Mouse (Mus musculus): Measurements from ENCODE around the gene Akr1cl. TPM values are rescaled to one million over a fixed set of nuclear protein-coding genes. Genes with fewer than 3 reads are reported as not detected.

The Akr1cl gene
- polyA plus RNA-seq, 1 experiment, result 0.05 TPM

DNA sequence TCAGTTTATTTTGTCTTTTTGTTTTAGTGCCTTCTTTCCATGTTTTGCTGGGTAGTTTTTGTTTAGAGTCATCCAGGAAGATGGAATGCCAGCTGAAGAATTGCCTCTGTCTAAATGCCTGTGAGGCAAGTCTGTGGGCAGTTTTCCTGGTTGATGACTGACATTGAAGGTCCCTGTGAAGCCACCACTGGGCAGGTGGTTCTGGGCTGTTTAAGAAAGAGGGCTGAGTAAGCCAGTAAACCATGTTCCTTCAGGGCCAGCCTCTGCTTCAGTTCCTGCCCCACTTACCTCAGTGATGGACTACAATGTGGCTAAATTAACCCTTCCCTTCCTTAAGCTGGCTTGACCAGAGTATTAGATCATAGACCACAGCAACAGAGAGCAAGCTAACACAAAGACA is 44.4 kb downstream of the Akr1cl start:
- no peak for TF ChIP-seq CTCF (IDR thresholded peaks at IDR 0.05; ENCODE audit: borderline replicate concordance, extremely low read depth, insufficient read depth, insufficient read length)
- no peak for TF ChIP-seq POLR2A (IDR thresholded peaks at IDR 0.05; ENCODE audit: borderline replicate concordance, extremely low read depth, insufficient read depth, insufficient read length, poor library complexity, severe bottlenecking)
- DNase-seq (ENCODE audit: low read depth), result no peak

GRCm38 (mm10) chr1:64986120-64986519 is 46.4 kb downstream of the Akr1cl start:
- peak; percentile 87 for DNase-seq (ENCODE audit: low read depth)
- TF ChIP-seq CTCF (IDR thresholded peaks at IDR 0.05; ENCODE audit: borderline replicate concordance, extremely low read depth, insufficient read depth, insufficient read length) (peak; percentile 58; the same call in 1 of the 2 replicates), POLR2A (IDR thresholded peaks at IDR 0.05; ENCODE audit: borderline replicate concordance, extremely low read depth, insufficient read depth, insufficient read length, poor library complexity, severe bottlenecking) (no peak)

GRCm38 (mm10) chr1:64983247-64983646 is 49.3 kb downstream of the Akr1cl start:
- DNase-seq (ENCODE audit: low read depth), result no peak
- no peak for TF ChIP-seq CTCF (IDR thresholded peaks at IDR 0.05; ENCODE audit: borderline replicate concordance, extremely low read depth, insufficient read depth, insufficient read length)
- no peak for TF ChIP-seq POLR2A (IDR thresholded peaks at IDR 0.05; ENCODE audit: borderline replicate concordance, extremely low read depth, insufficient read depth, insufficient read length, poor library complexity, severe bottlenecking)

DNA sequence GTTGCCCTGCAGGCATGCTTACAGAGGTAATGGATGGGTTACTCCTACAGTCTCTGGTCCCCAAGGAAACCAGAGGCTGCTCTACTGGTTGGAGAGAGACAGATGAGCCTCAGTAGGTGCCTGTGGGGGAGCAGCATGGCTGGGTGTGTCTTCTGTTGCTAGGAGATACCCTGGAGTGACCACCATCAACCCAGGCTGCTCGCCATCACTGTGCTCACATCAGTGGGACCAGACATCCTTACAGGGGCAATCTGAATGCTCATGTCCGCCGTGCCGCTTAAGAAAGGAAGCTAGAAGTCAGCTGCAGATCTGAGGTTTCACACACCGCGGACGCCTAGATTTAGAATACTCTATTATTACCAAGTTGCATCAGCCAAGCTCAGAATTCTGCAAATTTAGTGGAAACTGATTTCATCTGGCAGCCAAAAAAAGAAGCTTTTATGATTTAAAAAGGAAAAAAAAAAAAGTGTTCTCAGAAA is 54.2 kb downstream of the Akr1cl start:
- no peak for TF ChIP-seq CTCF (IDR thresholded peaks at IDR 0.05; ENCODE audit: borderline replicate concordance, extremely low read depth, insufficient read depth, insufficient read length)
- no peak for TF ChIP-seq POLR2A (IDR thresholded peaks at IDR 0.05; ENCODE audit: borderline replicate concordance, extremely low read depth, insufficient read depth, insufficient read length, poor library complexity, severe bottlenecking)
- peak; percentile 26 for DNase-seq (ENCODE audit: low read depth)

DNA sequence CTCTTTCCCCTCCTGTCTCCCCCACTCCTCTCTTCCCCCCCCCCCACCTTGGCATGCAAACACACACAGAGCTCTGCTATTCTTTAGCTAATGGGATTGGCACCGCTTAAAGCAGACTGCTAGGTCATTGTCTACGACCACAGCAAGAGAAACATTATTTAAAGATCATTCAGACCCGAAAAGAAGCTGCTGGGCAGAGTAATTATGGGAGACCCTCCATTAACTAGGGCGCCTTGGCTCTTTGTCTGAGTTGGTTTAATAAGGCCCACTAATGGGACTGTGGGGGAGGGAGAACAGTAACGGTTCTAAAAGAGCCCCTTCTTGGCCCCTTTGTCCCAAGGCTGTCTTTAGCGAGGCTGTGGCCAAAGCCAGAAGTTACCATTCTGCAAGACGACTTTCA is 57.2 kb downstream of the Akr1cl start:
- DNase-seq (ENCODE audit: low read depth), result peak; percentile 90
- TF ChIP-seq CTCF (IDR thresholded peaks at IDR 0.05; ENCODE audit: borderline replicate concordance, extremely low read depth, insufficient read depth, insufficient read length) (no peak), POLR2A (IDR thresholded peaks at IDR 0.05; ENCODE audit: borderline replicate concordance, extremely low read depth, insufficient read depth, insufficient read length, poor library complexity, severe bottlenecking) (no peak)

DNA sequence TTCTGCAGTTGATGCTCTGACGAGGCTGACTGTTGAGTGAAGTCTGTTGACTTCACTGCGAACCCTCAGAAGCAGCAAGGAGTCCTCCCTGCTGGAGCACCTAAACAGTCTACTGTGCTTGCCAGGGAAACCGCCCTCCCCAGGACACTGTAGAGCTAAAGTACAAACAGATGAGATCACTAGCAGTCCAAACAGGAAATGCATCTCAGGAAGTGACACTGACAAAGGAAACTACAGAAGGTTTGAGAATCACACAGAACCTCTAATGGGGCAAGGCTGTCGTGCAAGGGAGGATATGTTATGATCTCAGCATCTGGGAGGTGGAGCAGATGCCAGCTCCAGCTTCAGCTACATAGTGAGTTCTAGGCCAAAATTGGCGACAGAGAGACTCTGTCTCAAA is 61.9 kb downstream of the Akr1cl start:
- TF ChIP-seq POLR2A (IDR thresholded peaks at IDR 0.05; ENCODE audit: borderline replicate concordance, extremely low read depth, insufficient read depth, insufficient read length, poor library complexity, severe bottlenecking) (no peak), CTCF (IDR thresholded peaks at IDR 0.05; ENCODE audit: borderline replicate concordance, extremely low read depth, insufficient read depth, insufficient read length) (no peak)
- no peak for DNase-seq (ENCODE audit: low read depth)

Other genes with a start within 250 kb of the Akr1cl start
- 5.3 and 7.4 TPM in 2 replicates for gene Plekhm3, start 75.9 kb downstream of the Akr1cl start, polyA plus RNA-seq (2012; rRNA removed)
- gene Cryge, start 18.4 kb upstream of the Akr1cl start, polyA plus RNA-seq (2012; rRNA removed), result not detected in 2 replicates
- gene Crygd, start 30.7 kb upstream of the Akr1cl start, polyA plus RNA-seq (2012; rRNA removed), result not detected in 2 replicates
- gene Crygc, start 40.9 kb upstream of the Akr1cl start, polyA plus RNA-seq (2012; rRNA removed), result 0.29 TPM in 1 of 2 replicates, not detected in the other
- gene Crygb, start 49.5 kb upstream of the Akr1cl start, polyA plus RNA-seq (2012; rRNA removed), result not detected in 2 replicates
- gene Cryga, start 70.6 kb upstream of the Akr1cl start, polyA plus RNA-seq (2012; rRNA removed), result not detected in 2 replicates
- 0.14 TPM in 1 of 2 replicates, not detected in the other for gene Gm28845, start 86.8 kb upstream of the Akr1cl start, polyA plus RNA-seq (2012; rRNA removed)
- gene D630023F18Rik, start 90.5 kb upstream of the Akr1cl start, polyA plus RNA-seq (2012; rRNA removed), result 0.34 and 0.49 TPM in 2 replicates
- gene Idh1, start 153.7 kb upstream of the Akr1cl start, polyA plus RNA-seq (2012; rRNA removed), result 200 and 238 TPM in 2 replicates
- gene Pikfyve, start 153.9 kb upstream of the Akr1cl start, polyA plus RNA-seq (2012; rRNA removed), result 12.6 and 14.3 TPM in 2 replicates
- gene Pth2r, start 249.3 kb upstream of the Akr1cl start, polyA plus RNA-seq (2012; rRNA removed), result 0.66 and 0.90 TPM in 2 replicates

All from brain, embryonic 14.5 days (tissue).